Mouse (Mus musculus): ENCODE data around the gene Ano9. TPM values are rescaled to one million over a fixed set of nuclear protein-coding genes. Genes with fewer than 3 reads are reported as not detected.
A peak's percentile ranks its signal among the peaks of the same experiment; 100 is the strongest.

Gene Ano9
- under 1 TPM; 0.10 to 0.29 TPM for total RNA-seq (2021)
- long read RNA-seq, experiment 1, result 0 reads
- long read RNA-seq, experiment 2, result 0 reads

GRCm38 (mm10) chr7:141117636-141118035, at the start of gene Ano9:
Gene Ano9 (minus strand): TSS chr7:141117806.
- no peak for DNase-seq
- intact Hi-C loops (cut with DNase I), result loop anchor here (2.0 kb wide), 1 partner anchor 17 kb away; the partner anchor contains the start of gene Sigirr

- intact Hi-C loops (cut with DNase I), result loop anchor here (10.0 kb wide), 1 partner anchor 60 kb away; the partner anchor contains the start of gene Phrf1
- DNase-seq, result no peak
Observed at GRCm38 (mm10) chr7:141164850-141165249, 47.2 kb upstream of the Ano9 start.

- intact Hi-C loops (cut with DNase I), result loop anchor here (10.0 kb wide), 1 partner anchor 60 kb away; the partner anchor contains the start of gene Phrf1
- DNase-seq, result no peak
Observed at GRCm38 (mm10) chr7:141164397-141164796, 46.8 kb upstream of the Ano9 start.

GRCm38 (mm10) chr7:141155362-141155761, 37.8 kb upstream of the Ano9 start:
- intact Hi-C loops (cut with DNase I), result no loop called here
- DNase-seq, result no peak

- no peak for DNase-seq
- intact Hi-C loops (cut with DNase I), result no loop called here
Observed at GRCm38 (mm10) chr7:141148639-141149038, 31.0 kb upstream of the Ano9 start.

- intact Hi-C loops (cut with DNase I), result no loop called here
- no peak for DNase-seq
Observed at GRCm38 (mm10) chr7:141147044-141147443, 29.4 kb upstream of the Ano9 start.

- no peak for DNase-seq
- intact Hi-C loops (cut with DNase I), result no loop called here
Observed at GRCm38 (mm10) chr7:141146043-141146595, 28.5 kb upstream of the Ano9 start.

GRCm38 (mm10) chr7:141145403-141145802, 27.8 kb upstream of the Ano9 start:
- intact Hi-C loops (cut with DNase I), result no loop called here
- DNase-seq, result no peak

- intact Hi-C loops (cut with DNase I), result no loop called here
- no peak for DNase-seq
Observed at GRCm38 (mm10) chr7:141144650-141145049, 27.0 kb upstream of the Ano9 start.

- intact Hi-C loops (cut with DNase I), result no loop called here
- no peak for DNase-seq
Observed at GRCm38 (mm10) chr7:141143861-141144260, 26.3 kb upstream of the Ano9 start.

- intact Hi-C loops (cut with DNase I), result no loop called here
- peak; percentile 28 to 44 for DNase-seq
Observed at GRCm38 (mm10) chr7:141143112-141143511, 25.5 kb upstream of the Ano9 start.

GRCm38 (mm10) chr7:141141326-141141725, 23.7 kb upstream of the Ano9 start:
- intact Hi-C loops (cut with DNase I), result no loop called here
- DNase-seq, result no peak

GRCm38 (mm10) chr7:141131904-141132755, 14.5 kb upstream of the Ano9 start:
- DNase-seq, result no peak
- intact Hi-C loops (cut with DNase I), result loop anchor here (2.0 kb wide), 1 partner anchor 39 kb away; no protein-coding TSS in a partner anchor

- DNase-seq, result peak; percentile 89 to 92
- intact Hi-C loops (cut with DNase I), result loop anchor here (2.0 kb wide), 1 partner anchor 38 kb away; no protein-coding TSS in a partner anchor
Observed at GRCm38 (mm10) chr7:141131024-141131820, 13.6 kb upstream of the Ano9 start.

- no peak for DNase-seq
- intact Hi-C loops (cut with DNase I), result loop anchor here (5.0 kb wide), 1 partner anchor 49 kb away; the partner anchor contains the start of gene Rnh1
Observed at GRCm38 (mm10) chr7:141123517-141123856, 5.9 kb upstream of the Ano9 start.

- intact Hi-C loops (cut with DNase I), result loop anchor here (5.0 kb wide), 1 partner anchor 49 kb away; the partner anchor contains the start of gene Rnh1
- DNase-seq, result peak; percentile 92 to 94
Observed at GRCm38 (mm10) chr7:141122689-141123516, 5.3 kb upstream of the Ano9 start.

- intact Hi-C loops (cut with DNase I), result loop anchor here (5.0 kb wide), 1 partner anchor 50 kb away; the partner anchor contains the start of gene Rnh1
- peak in 1 of 2 experiments; percentile 38 for DNase-seq
Observed at GRCm38 (mm10) chr7:141122245-141122644, 4.6 kb upstream of the Ano9 start, which contains the start of gene Ptdss2. Gene Ptdss2 (plus strand): TSS chr7:141122382.

- no peak for DNase-seq
- intact Hi-C loops (cut with DNase I), result loop anchor here (1.0 to 5.0 kb wide), 2 partner anchors 24 to 51 kb away; partner anchors contain the start of gene Rnh1
Observed at GRCm38 (mm10) chr7:141121051-141121531, 3.5 kb upstream of the Ano9 start.

GRCm38 (mm10) chr7:141120605-141121004, 3.0 kb upstream of the Ano9 start:
- intact Hi-C loops (cut with DNase I), result loop anchor here (1.0 to 5.0 kb wide), 2 partner anchors 23 to 52 kb away; partner anchors contain the start of gene Rnh1
- no peak for DNase-seq
